ENCODE assay signal across 14 mouse cellular contexts in the genomic region with DNA sequence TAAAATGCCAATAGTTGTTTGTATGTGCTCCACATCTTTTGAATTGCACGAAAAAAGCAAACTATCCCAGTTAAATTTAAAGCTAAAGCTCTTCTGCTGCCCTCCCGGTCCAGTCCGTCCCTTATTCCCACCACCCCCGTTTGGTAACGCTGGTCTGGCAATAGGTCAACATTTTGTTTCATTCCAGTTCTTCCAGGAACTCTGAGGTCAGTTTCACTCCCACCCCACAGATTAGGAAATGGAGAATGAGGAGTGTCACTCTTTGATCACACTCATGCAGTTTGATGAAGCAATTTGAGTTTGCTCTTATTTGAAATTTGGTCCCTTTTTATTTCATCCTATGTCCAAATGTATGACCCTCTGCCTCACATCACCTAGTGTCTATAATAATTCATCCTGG.
"Had no signal": no experiment of that assay in that cellular context is flagged by ENCODE, and none has a peak within 500 bp of the region (broad histone marks: within the 10 kb centered on the region; RNA-seq: fewer than 3 reads in every experiment).

No protein-coding gene starts in this region.

- H3K4me1 ChIP-seq: limb, embryonic 15.5 days; liver, embryonic 12.5 days; megakaryocyte, embryonic 14.5 days; midbrain, embryonic 12.5 days; midbrain, embryonic 15.5 days; neural tube, embryonic 12.5 days; stomach, embryonic 15.5 days had no signal

- H3K4me2 ChIP-seq: limb, embryonic 15.5 days; liver, embryonic 12.5 days; midbrain, embryonic 12.5 days; midbrain, embryonic 15.5 days; neural tube, embryonic 12.5 days; stomach, embryonic 15.5 days had no signal

- H3K4me3 ChIP-seq: limb, embryonic 15.5 days; liver, embryonic 12.5 days; megakaryocyte, embryonic 14.5 days; midbrain, embryonic 12.5 days; midbrain, embryonic 15.5 days; neural tube, embryonic 12.5 days; stomach, embryonic 15.5 days had no signal

- H3K9ac ChIP-seq: limb, embryonic 15.5 days; liver, embryonic 12.5 days; liver, embryonic 14.5 days; midbrain, embryonic 12.5 days; midbrain, embryonic 15.5 days; neural tube, embryonic 12.5 days; stomach, embryonic 15.5 days had no signal

- H3K9me3 ChIP-seq: limb, embryonic 15.5 days; liver, embryonic 12.5 days; megakaryocyte, embryonic 14.5 days; midbrain, embryonic 12.5 days; midbrain, embryonic 15.5 days; neural tube, embryonic 12.5 days; stomach, embryonic 15.5 days had no signal

- H3K27me3 ChIP-seq: limb, embryonic 15.5 days; liver, embryonic 12.5 days; midbrain, embryonic 12.5 days; midbrain, embryonic 15.5 days; neural tube, embryonic 12.5 days; stomach, embryonic 15.5 days had no signal

- ATAC-seq: liver, embryonic 12.5 days; midbrain, embryonic 15.5 days had no signal

- DNase-seq: right cerebral cortex, postnatal 14 days; thymus, adult 2 months; thymus, postnatal 25 days; thymus, postnatal 4 days had no signal

- H3K27ac ChIP-seq: limb, embryonic 15.5 days; liver, embryonic 12.5 days; liver, embryonic 14.5 days; macrophage; midbrain, embryonic 12.5 days; midbrain, embryonic 15.5 days; neural tube, embryonic 12.5 days; stomach, embryonic 15.5 days; stomach, postnatal 0 days had no signal

- H3K36me3 ChIP-seq: limb, embryonic 15.5 days; liver, embryonic 12.5 days; midbrain, embryonic 12.5 days; midbrain, embryonic 15.5 days; neural tube, embryonic 12.5 days; stomach, embryonic 15.5 days had no signal
